Mouse (Mus musculus) layer of hippocampus, postnatal 25 days (tissue): ENCODE results near the gene Serping1. TPM values are rescaled to one million over a fixed set of nuclear protein-coding genes. Genes with fewer than 3 reads are reported as not detected.
"Not testable (repeated sequence)": the region's sequence is repeated elsewhere in the genome, so short reads cannot be mapped to it uniquely, and the experiment has no call there.

ENCODE experiments used
- DNase-seq, 2 experiments: peaks; one replicate each; pipeline ENCODE4 v3.0.0; 2022; ENCODE audit warnings: mixed read lengths in 2 of 2, low spot score in 1 of 2; ENCODE audit errors: extremely low spot score in 1 of 2
- total RNA-seq, 2 experiments: library from RNA; stranded (reverse); gene quantifications; 2 replicates each; pipeline ENCODE4 v1.2.3; 2021

The Serping1 gene
- 1 to 10 TPM; 5.7 to 7.4 TPM for total RNA-seq

DNA sequence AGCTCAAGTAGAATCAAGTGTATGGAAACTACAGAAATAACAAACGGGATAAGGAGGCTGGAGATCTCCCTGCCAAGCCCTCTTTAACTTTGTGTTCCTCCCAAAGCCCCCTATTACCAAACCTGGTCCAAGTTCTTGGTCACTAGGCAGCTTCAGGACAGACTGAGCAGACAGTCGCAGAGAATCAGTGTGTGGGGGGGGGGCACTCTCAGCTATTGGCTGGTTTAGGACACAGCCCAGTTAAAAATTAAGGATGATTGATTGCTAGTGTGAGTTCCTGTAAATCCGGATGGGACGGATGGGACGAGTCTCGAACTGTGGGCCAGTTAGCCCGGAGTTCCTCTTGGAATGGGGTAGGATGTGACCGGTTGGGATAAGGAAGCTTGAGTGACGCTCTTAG, at the start of gene Serping1:
TSS of gene Serping1 (minus strand) at position 204 of the 400 bp plus-strand sequence.
- DNase-seq = no peak

DNA sequence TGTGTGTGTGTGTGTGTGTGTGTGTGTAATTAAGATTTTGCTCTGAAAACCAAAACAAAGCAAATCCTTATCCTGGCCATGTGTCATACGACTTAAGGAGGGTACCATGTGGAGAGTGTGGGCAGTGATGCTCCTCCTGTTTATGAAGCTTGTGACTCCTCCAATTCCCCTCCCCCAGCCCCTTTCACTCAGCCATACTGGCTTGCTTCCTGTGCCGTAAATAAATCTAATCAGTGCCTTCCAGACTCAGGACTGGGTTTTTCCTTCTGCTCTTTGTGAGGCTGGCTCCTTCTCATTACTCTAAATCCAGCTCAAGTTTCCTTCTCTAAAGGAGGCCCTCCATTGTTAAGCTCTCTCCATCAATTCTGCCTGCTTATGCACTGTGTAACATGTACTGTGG, 48.0 kb upstream of the Serping1 start:
- no peak for DNase-seq

GRCm38 (mm10) chr2:84822552-84822951, 47.3 kb upstream of the Serping1 start, which contains the start of gene Smtnl1:
Gene Smtnl1 (minus strand): TSS chr2:84822652.
- no peak for DNase-seq

- DNase-seq = no peak
Observed at GRCm38 (mm10) chr2:84819861-84820260, 44.6 kb upstream of the Serping1 start.

GRCm38 (mm10) chr2:84812676-84813075, 37.4 kb upstream of the Serping1 start:
- no peak for DNase-seq

DNA sequence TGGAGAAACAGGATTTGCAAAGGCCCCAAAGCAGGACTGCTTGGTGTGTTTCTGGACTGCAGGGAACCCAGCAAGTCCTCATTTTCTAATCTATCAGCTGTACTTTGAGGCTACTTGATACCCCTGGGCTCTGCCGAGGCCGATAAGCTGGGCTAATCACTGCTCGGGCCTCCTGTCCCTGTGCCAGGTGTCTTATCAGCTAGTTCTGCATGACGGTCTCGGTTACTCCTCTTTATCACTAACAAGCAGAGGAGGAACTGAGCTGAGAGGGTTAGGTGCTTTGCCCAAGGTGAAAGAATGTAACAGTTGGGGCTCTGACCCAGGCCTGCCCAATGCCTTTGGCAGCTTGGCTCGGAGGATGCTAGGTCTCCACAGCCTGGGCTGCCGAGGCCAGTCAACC, 36.6 kb upstream of the Serping1 start:
- DNase-seq = no peak

DNA sequence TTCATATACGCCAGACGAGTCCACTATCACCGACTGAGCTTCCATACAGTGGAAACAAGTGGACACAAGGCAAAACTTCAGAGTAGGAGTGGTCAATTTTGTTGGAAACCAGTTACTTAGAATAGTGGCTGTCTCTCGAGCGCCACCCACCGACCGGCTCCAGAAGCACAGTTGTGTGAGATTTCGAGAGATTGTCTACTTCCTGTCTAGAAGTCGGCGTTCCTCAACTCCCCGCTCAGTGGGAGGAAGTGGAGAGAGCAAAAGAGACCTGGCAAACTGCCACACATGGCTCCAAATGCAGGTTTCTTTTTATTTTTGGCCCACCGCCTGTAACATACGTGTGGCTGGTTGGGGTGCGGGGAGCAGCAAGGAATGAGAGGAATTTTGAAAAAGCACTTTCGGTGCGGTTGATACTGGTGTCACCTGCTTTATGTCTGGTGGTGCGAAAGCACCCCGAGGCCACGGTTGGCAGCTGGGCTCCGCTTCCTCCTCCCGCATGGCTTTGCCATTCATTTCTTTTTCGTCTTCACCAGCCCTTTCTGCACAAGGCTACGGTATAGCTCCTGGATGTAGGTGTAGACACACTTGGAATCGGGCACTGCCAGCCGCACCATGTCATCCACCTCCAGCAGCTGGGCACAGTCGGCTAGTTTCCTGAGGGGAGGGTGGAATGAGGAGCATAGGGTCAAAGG, 35.8 kb upstream of the Serping1 start:
- peak; percentile 69 to 87 for DNase-seq

- no peak for DNase-seq
Observed at GRCm38 (mm10) chr2:84810526-84810885, 35.3 kb upstream of the Serping1 start.

GRCm38 (mm10) chr2:84809330-84809729, 34.1 kb upstream of the Serping1 start:
- no peak for DNase-seq

DNA sequence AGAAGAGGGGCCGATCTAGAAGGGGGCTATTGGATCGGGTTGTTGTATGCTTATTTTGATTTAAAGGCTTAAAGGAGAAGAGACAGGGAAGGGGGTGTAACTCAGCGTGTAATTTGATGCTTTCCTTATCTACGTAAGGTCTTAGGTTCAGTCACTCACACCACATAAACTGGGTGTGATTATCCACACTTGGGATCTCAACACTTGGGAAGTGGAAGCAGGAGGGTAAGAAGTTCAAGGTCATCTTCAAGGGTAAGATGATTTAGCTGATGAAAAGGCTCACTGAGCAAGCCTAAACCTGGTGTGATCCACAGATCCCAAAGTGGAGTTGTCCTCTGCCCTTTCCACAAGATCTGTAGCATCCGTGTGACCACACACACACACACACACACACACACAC, 31.3 kb upstream of the Serping1 start:
- no peak for DNase-seq

DNA sequence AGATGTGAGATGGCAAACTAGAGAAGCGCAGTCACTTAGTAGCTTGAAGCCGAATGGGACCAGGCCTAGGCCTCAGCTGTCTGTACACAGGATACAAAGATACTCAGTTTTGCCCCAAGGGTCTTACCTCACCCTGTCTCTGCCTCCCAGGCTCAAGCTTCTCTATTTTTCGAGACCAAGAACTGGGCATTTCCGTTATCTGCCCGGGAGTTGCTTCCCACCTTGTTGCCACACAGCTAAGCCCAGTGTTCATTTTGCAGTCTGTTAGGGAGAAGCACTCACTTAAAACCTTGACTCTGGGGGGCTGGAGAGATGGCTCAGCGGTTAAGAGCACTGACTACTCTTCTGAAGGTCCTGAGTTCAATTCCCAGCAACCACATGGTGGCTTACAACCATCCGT, 28.7 kb upstream of the Serping1 start:
- no peak for DNase-seq

- not testable (repeated sequence) for DNase-seq
Observed at GRCm38 (mm10) chr2:84801223-84801622, 26.0 kb upstream of the Serping1 start.

GRCm38 (mm10) chr2:84800304-84800703, 25.1 kb upstream of the Serping1 start:
- DNase-seq = no peak

- DNase-seq = peak; percentile 36 to 55
Observed at GRCm38 (mm10) chr2:84799041-84799561, 23.9 kb upstream of the Serping1 start.

- peak; percentile 46 to 48 for DNase-seq
Observed at GRCm38 (mm10) chr2:84798493-84798921, 23.3 kb upstream of the Serping1 start, which contains the start of gene Ube2l6. Gene Ube2l6 (plus strand): TSS chr2:84798828.

- DNase-seq = peak; percentile 67 to 81
Observed at GRCm38 (mm10) chr2:84797833-84798492, 22.7 kb upstream of the Serping1 start.

DNA sequence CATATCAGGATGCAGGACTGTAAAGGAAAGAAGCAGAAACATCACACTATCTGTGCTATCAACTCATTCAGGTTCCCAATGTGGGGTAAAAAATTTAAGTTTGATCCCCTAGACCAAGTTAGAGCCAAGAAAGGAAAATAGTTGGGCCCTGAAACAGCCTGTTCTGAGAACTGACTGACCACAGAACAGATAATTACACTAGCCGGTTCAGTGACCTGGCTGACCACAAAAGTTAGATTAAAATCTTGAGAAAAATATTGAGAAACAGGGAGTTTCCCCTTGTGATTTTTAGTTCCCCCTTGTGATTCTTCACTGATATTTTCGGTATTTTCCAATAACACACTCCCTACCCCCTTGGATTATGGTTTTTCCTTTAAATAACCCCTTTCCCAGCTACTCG, 18.6 kb upstream of the Serping1 start:
- DNase-seq = no peak

- no peak for DNase-seq
Observed at GRCm38 (mm10) chr2:84793154-84793553, 17.9 kb upstream of the Serping1 start.

DNA sequence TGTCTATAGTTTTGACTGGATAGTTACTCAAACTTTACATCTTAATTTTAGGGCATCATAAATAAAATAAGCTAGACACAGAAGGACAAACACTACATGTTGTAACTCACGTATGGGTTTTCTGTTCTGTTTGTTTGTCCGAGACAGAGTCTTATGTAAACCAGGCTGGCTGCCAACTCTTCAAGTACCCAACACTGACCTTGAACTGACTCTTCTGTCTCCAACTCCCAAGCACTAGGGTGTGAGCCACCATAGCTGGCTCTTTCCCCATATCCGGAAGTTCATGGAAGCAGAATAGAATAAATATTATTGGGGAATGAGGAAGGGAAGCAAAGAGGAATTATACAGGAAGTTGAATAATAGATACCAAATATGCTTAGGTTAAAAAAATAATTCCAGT, 17.3 kb upstream of the Serping1 start:
- no peak for DNase-seq

- DNase-seq = no peak
Observed at GRCm38 (mm10) chr2:84790418-84790817, 15.2 kb upstream of the Serping1 start.

DNA sequence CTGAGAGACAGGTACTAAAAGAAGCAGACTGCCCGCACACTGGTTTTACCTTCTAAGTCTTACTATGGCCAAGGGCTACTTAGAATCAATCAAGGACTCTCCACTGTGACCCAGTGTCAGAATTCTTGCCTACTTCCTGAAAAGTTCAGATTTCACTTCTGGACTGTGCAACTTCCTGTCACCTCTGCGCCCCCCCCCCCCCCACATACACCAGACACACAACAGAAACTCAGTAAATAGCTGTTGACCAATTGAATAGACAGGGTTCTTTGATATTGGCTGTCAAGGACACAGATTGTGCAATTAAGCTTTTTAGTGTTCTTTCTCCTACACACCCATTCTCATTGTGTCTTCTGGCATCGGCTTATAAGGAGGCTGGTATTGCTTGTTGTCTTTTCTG, 13.1 kb upstream of the Serping1 start:
- DNase-seq = no peak
